Mouse (Mus musculus): ENCODE measurements around the gene Mpzl1.

DNA sequence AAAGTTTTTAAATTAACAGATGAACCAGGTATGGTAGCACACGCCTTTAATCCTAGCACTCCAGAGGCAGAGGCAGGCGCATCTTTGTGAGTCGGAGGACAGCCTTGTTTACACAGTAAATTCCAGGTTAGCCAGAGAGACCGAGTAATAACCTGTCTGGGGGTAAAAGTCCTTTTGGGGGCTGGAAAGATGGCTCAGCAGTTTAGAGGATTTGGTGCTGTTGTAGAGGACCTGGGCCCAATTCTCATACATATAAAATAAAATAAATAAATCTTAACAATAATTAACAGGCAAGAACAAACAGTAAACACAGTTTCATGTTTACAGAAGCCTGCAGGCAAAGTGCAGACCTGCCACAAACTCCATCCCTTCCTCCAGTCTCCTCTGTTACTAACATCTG is 25.4 kb downstream of the Mpzl1 start:
- TF ChIP-seq CTCF (IDR thresholded peaks at IDR 0.05; ENCODE audit: low read depth) (no peak), EP300 (IDR thresholded peaks at IDR 0.05; ENCODE audit: low read depth) (no peak)

All from liver, embryonic 14.5 days (tissue).